Mouse (Mus musculus): Measurements from ENCODE around the gene Btg2.

DNA sequence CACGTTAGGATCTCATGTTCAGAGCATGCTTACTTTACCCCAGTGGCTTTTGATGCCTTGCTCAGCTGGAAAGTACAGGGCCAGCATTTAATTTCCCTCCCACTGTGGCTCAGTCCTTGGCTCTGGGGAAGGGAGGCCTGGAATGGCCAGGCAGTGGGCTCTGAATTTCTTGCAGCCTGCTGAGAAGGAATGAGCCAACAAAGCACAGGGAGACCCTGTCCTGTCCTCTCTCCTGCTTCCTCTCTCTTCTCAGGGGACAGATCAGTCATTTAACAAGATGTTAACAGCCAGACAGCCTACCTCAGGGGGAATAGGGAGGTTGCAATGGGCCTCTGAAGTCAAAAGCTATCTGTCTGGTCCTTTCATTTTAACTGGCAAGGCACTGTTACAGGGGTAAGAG, 36.6 kb downstream of the Btg2 start:
- TF ChIP-seq CTCF (IDR thresholded peaks at IDR 0.05; ENCODE audit: borderline replicate concordance, control insufficient read depth, extremely low read depth, insufficient read depth, low read length, poor library complexity) (no peak), POLR2A (IDR thresholded peaks at IDR 0.05; ENCODE audit: control insufficient read depth, extremely low read depth, insufficient read depth, low read length, poor library complexity) (no peak)
